Mouse (Mus musculus): ENCODE measurements around the gene Orai1. TPM values are rescaled to one million over a fixed set of nuclear protein-coding genes. Genes with fewer than 3 reads are reported as not detected.

The Orai1 gene
- total RNA-seq, 2 experiments from 2014 or later: 11.0 to 13.5 TPM

GRCm38 (mm10) chr5:122988021-122988751 lies 26.7 kb upstream of the Orai1 start:
- H3K4me3 ChIP-seq: peak overlapping the region; percentile 82
- peak; percentile 24; the same call in 1 of the 2 replicates for TF ChIP-seq CTCF (conservative IDR thresholded peaks at IDR 0.05)
- DNase-seq (ENCODE audit: low spot score in 2 of 2): peak in 1 of 2 experiments; percentile 48
- H3K27ac ChIP-seq: peak overlapping the region; percentile 94

GRCm38 (mm10) chr5:122989001-122989525 lies 25.8 kb upstream of the Orai1 start:
- H3K4me3 ChIP-seq: peak overlapping the region; percentile 82
- DNase-seq (ENCODE audit: low spot score in 2 of 2): peak; percentile 62 to 65
- no peak for TF ChIP-seq CTCF (conservative IDR thresholded peaks at IDR 0.05)

GRCm38 (mm10) chr5:122989551-122990330 lies 25.1 kb upstream of the Orai1 start, which contains the start of gene Kdm2b:
TSS of gene Kdm2b (minus strand) at chr5:122989823.
- Histone ChIP-seq H3K27ac (peak within 1 kb of the TSS; percentile 94), H3K4me3 (peak within 1 kb of the TSS; percentile 82)
- no peak for TF ChIP-seq CTCF (conservative IDR thresholded peaks at IDR 0.05)
- no peak for DNase-seq (ENCODE audit: low spot score in 2 of 2)

More at GRCm38 (mm10) chr5:122989001-122989525, 25.8 kb upstream of the Orai1 start:
- H3K27ac ChIP-seq: peak overlapping the region; percentile 94

GRCm38 (mm10) chr5:122990411-122991160 lies 24.3 kb upstream of the Orai1 start:
- TF ChIP-seq CTCF (conservative IDR thresholded peaks at IDR 0.05): no peak
- DNase-seq (ENCODE audit: low spot score in 2 of 2): no peak
- Histone ChIP-seq H3K4me3 (peak overlapping the region; percentile 82), H3K27ac (peak overlapping the region; percentile 94)

GRCm38 (mm10) chr5:122991350-122992004 lies 23.4 kb upstream of the Orai1 start:
- Histone ChIP-seq H3K4me3 (peak overlapping the region; percentile 82; the same call in 1 of the 2 replicates), H3K27ac (peak overlapping the region; percentile 94)
- no peak for DNase-seq (ENCODE audit: low spot score in 2 of 2)
- no peak for TF ChIP-seq CTCF (conservative IDR thresholded peaks at IDR 0.05)

- no peak for DNase-seq (ENCODE audit: low spot score in 2 of 2)
- TF ChIP-seq CTCF (conservative IDR thresholded peaks at IDR 0.05): no peak
- Histone ChIP-seq H3K27ac (no peak overlapping the region), H3K4me3 (no peak overlapping the region)
Observed at GRCm38 (mm10) chr5:122993811-122994210, 21.1 kb upstream of the Orai1 start.

- no peak overlapping the region for H3K4me3 ChIP-seq
- no peak overlapping the region for H3K27ac ChIP-seq
- no peak for TF ChIP-seq CTCF (conservative IDR thresholded peaks at IDR 0.05)
- DNase-seq (ENCODE audit: low spot score in 2 of 2): peak; percentile 75 to 78
Observed at GRCm38 (mm10) chr5:122994303-122994846, 20.5 kb upstream of the Orai1 start.

GRCm38 (mm10) chr5:122994910-122995309 lies 20.0 kb upstream of the Orai1 start:
- no peak for TF ChIP-seq CTCF (conservative IDR thresholded peaks at IDR 0.05)
- DNase-seq (ENCODE audit: low spot score in 2 of 2): no peak
- Histone ChIP-seq H3K27ac (no peak overlapping the region), H3K4me3 (no peak overlapping the region)

GRCm38 (mm10) chr5:122997205-122998204 lies 17.4 kb upstream of the Orai1 start:
- no peak for TF ChIP-seq CTCF (conservative IDR thresholded peaks at IDR 0.05)
- Histone ChIP-seq H3K4me3 (no peak overlapping the region), H3K27ac (peak overlapping the region; percentile 59; the same call in 1 of the 2 replicates)
- DNase-seq (ENCODE audit: low spot score in 2 of 2): peak; percentile 76 to 82

- TF ChIP-seq CTCF (conservative IDR thresholded peaks at IDR 0.05): no peak
- no peak for DNase-seq (ENCODE audit: low spot score in 2 of 2)
- no peak overlapping the region for H3K27ac ChIP-seq
- no peak overlapping the region for H3K4me3 ChIP-seq
Observed at GRCm38 (mm10) chr5:123000901-123001300, 14.0 kb upstream of the Orai1 start.
